Mouse (Mus musculus) CH12.LX (cell line): ENCODE measurements around the gene Cisd3. TPM values are rescaled to one million over a fixed set of nuclear protein-coding genes. Genes with fewer than 3 reads are reported as not detected.
A peak's percentile ranks its signal among the peaks of the same experiment; 100 is the strongest.
"Not testable (repeated sequence)": the region's sequence is repeated elsewhere in the genome, so short reads cannot be mapped to it uniquely, and the experiment has no call there.

ENCODE experiments used
- DNase-seq: peaks from one replicate; pipeline ENCODE4 v3.0.0-alpha.2; 2013; ENCODE audit errors: extremely low read depth
- H3K27ac ChIP-seq: 2 replicates; pipeline ENCODE4 v1.5.1; 2012; ENCODE audit warnings: low read depth, mild to moderate bottlenecking, control low read depth, moderate library complexity; ENCODE audit not compliant: insufficient read depth
- H3K27me3 ChIP-seq: replicated peaks from 2 replicates; pipeline ENCODE3; 2012; ENCODE audit warnings: inconsistent platforms
- H3K36me3 ChIP-seq, 2 experiments: replicated peaks in 1 of 2; 2 replicates each; pipeline versions ENCODE3 to v1.6.1; 2012; ENCODE audit warnings: inconsistent platforms in 1 of 2, low read length in 1 of 2, mild to moderate bottlenecking in 1 of 2, mixed read lengths in 1 of 2, moderate library complexity in 1 of 2; ENCODE audit not compliant: control insufficient read depth in 1 of 2, insufficient read depth in 1 of 2
- H3K4me1 ChIP-seq, 2 experiments: 2 replicates each; pipeline ENCODE4 v1.6.1; 2012; ENCODE audit warnings: inconsistent platforms in 1 of 2, moderate library complexity in 1 of 2; ENCODE audit not compliant: insufficient read depth in 2 of 2, control insufficient read depth in 1 of 2
- H3K4me2 ChIP-seq: 2 replicates; pipeline ENCODE4 v1.6.1; 2012; ENCODE audit warnings: low read depth, mild to moderate bottlenecking, control low read depth; ENCODE audit not compliant: poor library complexity, insufficient read depth, severe bottlenecking
- H3K4me3 ChIP-seq, 3 experiments: fragments of 150-350 bp in 1 of 3; sonication (generic) in 1 of 3; replicated peaks in 1 of 3; 2 replicates each; pipeline versions ENCODE3 to v1.5.1; 2011 to 2012; ENCODE audit warnings: low read depth in 2 of 3, low read length in 2 of 3, mild to moderate bottlenecking in 2 of 3, moderate library complexity in 2 of 3, control low read depth in 1 of 3, improper control_type of control experiment in 1 of 3, inconsistent platforms in 1 of 3, mixed read lengths in 1 of 3; ENCODE audit not compliant: poor library complexity in 1 of 3
- H3K79me2 ChIP-seq: replicated peaks from 2 replicates; pipeline ENCODE4 v1.6.1; 2012; ENCODE audit warnings: mild to moderate bottlenecking, moderate library complexity; ENCODE audit not compliant: control insufficient read depth, poor library complexity, insufficient read depth, severe bottlenecking; ENCODE audit errors: extremely low read depth
- H3K9ac ChIP-seq: 2 replicates; pipeline ENCODE4 v1.6.1; 2012; ENCODE audit warnings: low read depth, mild to moderate bottlenecking, control low read depth, moderate library complexity; ENCODE audit not compliant: insufficient read depth
- H3K9me3 ChIP-seq: replicated peaks from 2 replicates; pipeline ENCODE3; 2012; ENCODE audit warnings: low read length, inconsistent platforms, mixed read lengths
- BHLHE40 ChIP-seq: IDR thresholded peaks from 2 replicates; pipeline ENCODE4 v1.6.1; 2011; ENCODE audit warnings: mild to moderate bottlenecking, low read depth, low read length, improper control_type of control experiment
- CHD1 ChIP-seq: IDR thresholded peaks from 2 replicates; pipeline ENCODE4 v1.6.1; 2012; ENCODE audit warnings: low read depth, low read length, improper control_type of control experiment, inconsistent platforms
- CTCF ChIP-seq, 2 experiments: IDR thresholded peaks in 1 of 2; conservative IDR thresholded peaks in 1 of 2; 2 replicates each; pipeline ENCODE4 v1.5.1; 2011 to 2012; ENCODE audit warnings: low read depth in 2 of 2, low read length in 2 of 2, improper control_type of control experiment in 1 of 2, inconsistent platforms in 1 of 2, mild to moderate bottlenecking in 1 of 2, moderate library complexity in 1 of 2
- ELF1 ChIP-seq: IDR thresholded peaks from 2 replicates; pipeline ENCODE4 v1.6.1; 2014; ENCODE audit warnings: low read depth, mild to moderate bottlenecking, inconsistent platforms, low read length, improper control_type of control experiment
- EP300 ChIP-seq: IDR thresholded peaks from 2 replicates; pipeline ENCODE4 v1.6.1; 2011; ENCODE audit warnings: low read length, improper control_type of control experiment
- GABPA ChIP-seq: IDR thresholded peaks from 2 replicates; pipeline ENCODE4 v1.6.1; 2012; ENCODE audit warnings: low read depth, low read length, improper control_type of control experiment, inconsistent platforms; ENCODE audit not compliant: insufficient replicate concordance
- JUND ChIP-seq: conservative IDR thresholded peaks from 2 replicates; pipeline ENCODE4 v1.6.1; 2011; ENCODE audit warnings: low read depth, low read length, improper control_type of control experiment
- KAT2A ChIP-seq: IDR thresholded peaks from 2 replicates; pipeline ENCODE4 v1.6.1; 2012; ENCODE audit warnings: low read length, improper control_type of control experiment, inconsistent platforms; ENCODE audit not compliant: insufficient replicate concordance
- MAX ChIP-seq: IDR thresholded peaks from 2 replicates; pipeline ENCODE4 v1.6.1; 2011; ENCODE audit warnings: low read length, improper control_type of control experiment
- MEF2A ChIP-seq: IDR thresholded peaks from 2 replicates; pipeline ENCODE4 v1.6.1; 2014; ENCODE audit warnings: low read depth, mild to moderate bottlenecking, inconsistent platforms, low read length, improper control_type of control experiment, borderline replicate concordance
- POLR2A ChIP-seq: IDR thresholded peaks from 2 replicates; pipeline ENCODE4 v1.6.1; 2011; ENCODE audit warnings: low read depth, mild to moderate bottlenecking, improper control_type of control experiment, low read length
- POLR2AphosphoS2 ChIP-seq: IDR thresholded peaks from 2 replicates; pipeline ENCODE4 v1.6.1; 2011; ENCODE audit warnings: low read depth, low read length, improper control_type of control experiment
- TBP ChIP-seq: conservative IDR thresholded peaks from 2 replicates; pipeline ENCODE4 v1.6.1; 2011; ENCODE audit warnings: low read depth, low read length, improper control_type of control experiment
- UBTF ChIP-seq: IDR thresholded peaks from 2 replicates; pipeline ENCODE4 v1.6.1; 2012; ENCODE audit warnings: low read depth, mild to moderate bottlenecking, inconsistent platforms, low read length, improper control_type of control experiment, moderate library complexity
- USF1 ChIP-seq: IDR thresholded peaks from 2 replicates; pipeline ENCODE4 v1.6.1; 2014; ENCODE audit warnings: low read depth, mild to moderate bottlenecking, inconsistent platforms, low read length, improper control_type of control experiment
- USF2 ChIP-seq: conservative IDR thresholded peaks from 2 replicates; pipeline ENCODE4 v1.6.1; 2011; ENCODE audit warnings: low read depth, low read length, improper control_type of control experiment
- ZC3H11A ChIP-seq: IDR thresholded peaks from 2 replicates; pipeline ENCODE4 v1.6.1; 2012; ENCODE audit warnings: low read depth, mild to moderate bottlenecking, inconsistent platforms, low read length, improper control_type of control experiment
- ZMIZ1 ChIP-seq: IDR thresholded peaks from 2 replicates; pipeline ENCODE4 v1.6.1; 2012; ENCODE audit warnings: low read depth, mild to moderate bottlenecking, inconsistent platforms, low read length, improper control_type of control experiment
- dilution Hi-C: fragments of 300-500 bp; cut with MboI; formaldehyde crosslinking; loops from 2 replicates; pipeline ENCODE4 v1.14.3; 2020; ENCODE audit warnings: low sequenced_read_pairs; ENCODE audit not compliant: extremely low pct_unique_long_range_greater_than_20kb, extremely low pct_ligation_motif_present
- in situ Hi-C: fragments of 300-500 bp; cut with MboI; formaldehyde crosslinking; loops from 3 replicates; pipeline ENCODE4 v1.14.3; 2019; ENCODE audit warnings: low sequenced_read_pairs, low pct_ligation_motif_present, low pct_unique_long_range_greater_than_20kb, mixed read lengths
- polyA plus RNA-seq: library from polyadenylated mRNA; unstranded; fragments of >175 nt; gene quantifications from 2 replicates; pipeline ENCODE4 v1.2.1, GENCODE M21; 2012; ENCODE audit warnings: low read depth; ENCODE audit not compliant: insufficient read length
- total RNA-seq, 2 experiments: library from RNA; depleted of rRNA; stranded (reverse); fragments of 300-350 nt in 1 of 2; fragments of >200 nt in 1 of 2; gene quantifications; 2 replicates each; pipeline ENCODE4 v1.2.3; 2012 to 2014

The Cisd3 gene
- total and polyA plus RNA-seq, 3 experiments: 66.1 to 221 (median 141) TPM

- peaks cover 26 to 67% of the 10 kb centered on the region in 2 experiments for H3K36me3 ChIP-seq
- in situ Hi-C loops: no loop called here
- H3K79me2 ChIP-seq: peaks cover 10% of the 10 kb centered on the region
- H3K4me3 ChIP-seq: no peak overlapping the region
- H3K27ac ChIP-seq: no peak overlapping the region
- no peak overlapping the region for H3K9ac ChIP-seq
- no peak overlapping the region for H3K4me2 ChIP-seq
- no peak for TF ChIP-seq GABPA
- no peak for TF ChIP-seq ZC3H11A
- TF ChIP-seq CTCF (conservative IDR thresholded peaks at IDR 0.05 in 1 of 2, IDR thresholded peaks at IDR 0.05 in 1 of 2; ENCODE audit: low read depth in 2 of 2, low read length in 2 of 2): no peak
- no peak for TF ChIP-seq POLR2A
- TF ChIP-seq BHLHE40: no peak
- no peak for TF ChIP-seq USF1
- TF ChIP-seq MEF2A: no peak
- no peak for TF ChIP-seq CHD1
- TF ChIP-seq ZMIZ1: no peak
- no peak for TF ChIP-seq UBTF
- TF ChIP-seq EP300: no peak
- no peak for TF ChIP-seq POLR2AphosphoS2
- no peak for TF ChIP-seq MAX
- TF ChIP-seq KAT2A: no peak
- TF ChIP-seq ELF1: no peak
- no peak for TF ChIP-seq JUND
- no peak for TF ChIP-seq USF2
- no peaks in the 10 kb centered on the region for H3K9me3 ChIP-seq
- H3K4me1 ChIP-seq: peaks cover 0 to 6% of the 10 kb centered on the region in 2 experiments; a peak in 1 of 4 replicates
- H3K27me3 ChIP-seq: no peaks in the 10 kb centered on the region
- dilution Hi-C loops: no loop called here
- DNase-seq: no peak
Observed at GRCm38 (mm10) chr11:97733689-97734088, 48.1 kb downstream of the Cisd3 start.

DNA sequence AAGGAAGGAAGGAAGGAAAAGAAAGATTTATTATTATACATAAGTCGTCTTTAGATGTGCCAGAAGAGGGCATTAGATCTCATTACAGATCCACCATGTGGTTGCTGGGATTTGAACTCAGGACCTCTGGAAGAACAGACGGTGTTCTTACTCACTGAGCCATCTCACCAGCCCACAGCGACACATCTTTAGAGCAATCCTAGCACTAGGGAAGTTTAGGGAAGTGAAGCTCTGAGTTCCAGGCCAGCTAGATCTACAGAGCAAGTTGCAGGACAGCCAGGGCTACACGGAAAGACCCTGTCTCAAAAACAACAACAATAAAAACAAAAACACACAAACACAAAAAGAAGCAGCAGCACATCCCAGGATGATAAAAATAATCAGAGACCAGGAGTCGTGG is 49.2 kb downstream of the Cisd3 start:
- H3K27ac ChIP-seq, DNase-seq, H3K9me3 ChIP-seq, H3K4me3 ChIP-seq, H3K4me2 ChIP-seq, H3K4me1 ChIP-seq, dilution Hi-C loops, H3K9ac ChIP-seq, H3K27me3 ChIP-seq: not testable (repeated sequence)
- Histone ChIP-seq H3K79me2 (peaks cover 18% of the 10 kb centered on the region), H3K36me3 (peaks cover 15 to 64% of the 10 kb centered on the region in 2 experiments)
- peak; percentile 86 for TF ChIP-seq TBP
- in situ Hi-C loops: loop anchor here (5.0 kb wide), 1 partner anchor 33 kb away; the partner anchor contains the start of genes Pcgf2 and Psmb3
